Mouse (Mus musculus) erythroblast, embryonic 14.5 days (primary cell): ENCODE data around the gene Gm16451.
"Not testable (repeated sequence)": the region's sequence is repeated elsewhere in the genome, so short reads cannot be mapped to it uniquely, and the experiment has no call there.

Source experiments
- GATA1 ChIP-seq: IDR thresholded peaks from 2 replicates; pipeline ENCODE4 v1.6.1; 2012; ENCODE audit warnings: low read length, inconsistent platforms, mixed read lengths
- TAL1 ChIP-seq: IDR thresholded peaks from 3 replicates; pipeline ENCODE4 v1.6.1; 2012; ENCODE audit warnings: low read length, inconsistent platforms, mixed read lengths

DNA sequence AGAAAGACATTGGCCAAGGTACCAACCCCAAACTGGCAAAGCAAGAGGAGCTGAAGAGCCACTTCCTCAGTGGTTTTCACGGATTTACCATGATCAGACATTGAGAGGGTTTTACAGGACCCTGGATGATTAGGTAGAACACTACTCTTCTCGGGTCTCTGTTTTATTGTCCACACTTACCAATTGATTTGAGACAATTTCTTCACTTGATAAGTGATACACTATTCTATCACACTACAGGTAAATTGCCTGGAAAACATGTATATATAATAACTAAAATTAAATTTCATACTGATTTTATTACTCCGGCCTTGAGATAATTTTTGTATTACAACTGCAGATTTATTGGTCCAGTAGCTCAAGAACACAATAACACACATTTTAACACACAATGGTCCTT lies 45.9 kb upstream of the Gm16451 start, which contains the start of gene Vmn1r142:
- TF ChIP-seq GATA1, TAL1: not testable (repeated sequence)
